Comparison of ENCODE assay signal across 10 mouse cellular contexts in genomic region chr9:41889568-41890272, GRCm38 (mm10).
DNase-seq lines count a peak whose midpoint lies in the region; ATAC-seq and TF ChIP-seq lines count a peak whose summit lies in the region.
"Had no signal": no experiment of that assay in that cellular context is flagged by ENCODE, and none has a peak within 500 bp of the region (broad histone marks: within the 10 kb centered on the region; RNA-seq: fewer than 3 reads in every experiment).

No protein-coding gene starts in this region.

- WGBS in heart, adult 2 months, result 45% methylated on average over 12 of the region's 12 CpGs
- 32% methylated on average over 12 of the region's 12 CpGs for WGBS in forebrain, embryonic 15.5 days
- 45% methylated on average over 12 of the region's 12 CpGs for WGBS in liver, adult 2 months

- H3K9me3 ChIP-seq in forebrain, embryonic 15.5 days, result no peaks in the 10 kb centered on the region

- no peak for DNase-seq in heart, adult 2 months
- no peak for DNase-seq in heart, postnatal 36 days
- DNase-seq in liver, adult 2 months (ENCODE audit: extremely low read depth, low read depth, low spot score), result no peak
- DNase-seq in Muller cell, postnatal 12 days (ENCODE audit: inconsistent ontology term), result no peak
- DNase-seq in cerebellum, adult 8-10 months, result no peak
- DNase-seq in natural killer cell, adult 2 months (ENCODE audit: low spot score in 2 of 2), result no peak

- peaks cover 1% of the 10 kb centered on the region; the same call in 1 of the 2 replicates for H3K4me1 ChIP-seq in heart, adult 2 months (ENCODE audit: control insufficient read depth, insufficient read depth, low read length)
- no peaks in the 10 kb centered on the region for H3K4me1 ChIP-seq in bone marrow macrophage, adult 2 months (ENCODE audit: control insufficient read depth, insufficient read depth, low read length)
- peaks cover 33% of the 10 kb centered on the region for H3K4me1 ChIP-seq in forebrain, embryonic 15.5 days
- H3K4me1 ChIP-seq in liver, adult 2 months (ENCODE audit: control insufficient read depth, insufficient read depth, low read length), result no peaks in the 10 kb centered on the region

- 0 out of 2 replicates have a peak overlapping the region, but pooled peaks have one; percentile 5 for H3K9ac ChIP-seq in heart, adult 2 months (ENCODE audit: low read depth, low read length)
- H3K9ac ChIP-seq in forebrain, embryonic 15.5 days (replicated peaks), result peak overlapping the region; percentile 60
- H3K9ac ChIP-seq in liver, adult 2 months (ENCODE audit: low read depth, low read length), result 0 out of 2 replicates have a peak overlapping the region, but pooled peaks have one; percentile 39

- peak overlapping the region; percentile 68 for H3K27ac ChIP-seq in heart, adult 2 months
- no peak overlapping the region for H3K27ac ChIP-seq in bone marrow macrophage, adult 2 months (ENCODE audit: insufficient read depth, low read depth, low read length)
- peak overlapping the region; percentile 99 for H3K27ac ChIP-seq in forebrain, embryonic 15.5 days (replicated peaks)
- no peak overlapping the region for H3K27ac ChIP-seq in liver, adult 2 months (replicated peaks; ENCODE audit: insufficient read depth, low read depth, low read length)

- H3K4me2 ChIP-seq in forebrain, embryonic 15.5 days (replicated peaks), result peak overlapping the region; percentile 54

- no peak for TF ChIP-seq POLR2A in heart, adult 2 months (IDR thresholded peaks at IDR 0.05; ENCODE audit: insufficient read depth, low read depth, low read length)
- TF ChIP-seq POLR2A in bone marrow macrophage, adult 2 months (IDR thresholded peaks at IDR 0.05; ENCODE audit: borderline replicate concordance, low read depth, low read length), result no peak
- no peak for TF ChIP-seq POLR2A in liver, adult 2 months (IDR thresholded peaks at IDR 0.05; ENCODE audit: extremely low read depth, insufficient read depth, low read length)

- no peaks in the 10 kb centered on the region for H3K79me2 ChIP-seq in heart, adult 2 months (replicated peaks; ENCODE audit: control insufficient read depth, insufficient read depth, low read length)
- no peaks in the 10 kb centered on the region for H3K79me2 ChIP-seq in liver, adult 2 months (ENCODE audit: control insufficient read depth, insufficient read depth, low read length)

- intact Hi-C loops in heart, adult 2 months (cut with DNase I), result loop anchor here (2.0 kb wide), 1 partner anchor 61 kb away; no protein-coding TSS in a partner anchor
- intact Hi-C loops in heart, postnatal 36 days (cut with DNase I), result loop anchor here (1.0 to 5.0 kb wide), 4 partner anchors 61 to 427 kb away; no protein-coding TSS in a partner anchor

- peak; percentile 33 for ATAC-seq in forebrain, embryonic 15.5 days (replicated peaks)

- TF ChIP-seq CTCF in heart, adult 2 months (IDR thresholded peaks at IDR 0.05), result no peak
- TF ChIP-seq CTCF in bone marrow macrophage, adult 2 months (IDR thresholded peaks at IDR 0.05; ENCODE audit: low read depth, low read length), result no peak
- TF ChIP-seq CTCF in liver, adult 2 months (IDR thresholded peaks at IDR 0.05; ENCODE audit: low read depth, low read length), result no peak

- H3K36me3 ChIP-seq in heart, adult 2 months (ENCODE audit: control insufficient read depth, insufficient read depth, low read length), result no peaks in the 10 kb centered on the region
- H3K36me3 ChIP-seq in forebrain, embryonic 15.5 days, result no peaks in the 10 kb centered on the region
- no peaks in the 10 kb centered on the region for H3K36me3 ChIP-seq in liver, adult 2 months (ENCODE audit: control insufficient read depth, insufficient read depth, low read length)

- TF ChIP-seq EP300 in heart, adult 2 months (IDR thresholded peaks at IDR 0.05; ENCODE audit: insufficient read depth, low read depth, low read length), result no peak

- H3K4me3 ChIP-seq in heart, adult 2 months, result peak overlapping the region; percentile 62
- H3K4me3 ChIP-seq in bone marrow macrophage, adult 2 months (ENCODE audit: insufficient read depth, low read length), result peak overlapping the region; percentile 43
- peak overlapping the region; percentile 35 for H3K4me3 ChIP-seq in forebrain, embryonic 15.5 days
- H3K4me3 ChIP-seq in liver, adult 2 months (ENCODE audit: insufficient read depth, low read depth, low read length), result peak overlapping the region; percentile 23; the same call in 1 of the 2 replicates
- H3K4me3 ChIP-seq: erythroblast, embryonic 14.5 days had no signal

- no peaks in the 10 kb centered on the region for H3K27me3 ChIP-seq in heart, adult 2 months (ENCODE audit: control insufficient read depth, insufficient read depth, low read length)
- no peaks in the 10 kb centered on the region for H3K27me3 ChIP-seq in forebrain, embryonic 15.5 days
- peaks cover 9% of the 10 kb centered on the region; the same call in 1 of the 2 replicates for H3K27me3 ChIP-seq in liver, adult 2 months (ENCODE audit: control insufficient read depth, insufficient read depth, low read length)
- H3K27me3 ChIP-seq: CH12.LX had no signal

Comparison
In these comparisons a context has a peak if more than half of its experiments do, and no peak if none do; other contexts are left out.
1. H3K27ac ChIP-seq: peak in heart, adult 2 months (single experiment) and forebrain, embryonic 15.5 days (single experiment); none in bone marrow macrophage, adult 2 months (single experiment) and liver, adult 2 months (single experiment).
2. H3K9ac ChIP-seq: peak in every context shown above with its lines; median percentile 60 in forebrain, embryonic 15.5 days; 39 in liver, adult 2 months; 5 in heart, adult 2 months.
3. Peak in every context shown above with its lines, with median percentiles within 50 percentile points of each other: H3K4me3 ChIP-seq.